Mouse (Mus musculus) embryonic facial prominence, embryonic 15.5 days (tissue): ENCODE measurements around the gene Tmcc3. TPM values are rescaled to one million over a fixed set of nuclear protein-coding genes. Genes with fewer than 3 reads are reported as not detected.

Experiments
- ATAC-seq: fragments of 200-750 bp; cut with Nextera tagmentation; 2 replicates; pipeline ENCODE4 v1.8.0; 2017; ENCODE audit warnings: low read depth, moderate TSS enrichment; ENCODE audit not compliant: insufficient number of reproducible peaks, low FRiP score, low TSS enrichment
- H3K27ac ChIP-seq: fragments of 300-500 bp; sonication (generic); replicated peaks from 2 replicates; pipeline ENCODE4 v1.5.1; 2015; ENCODE audit warnings: mild to moderate bottlenecking, inconsistent platforms
- H3K27me3 ChIP-seq: fragments of 300-500 bp; sonication (generic); 2 replicates; pipeline ENCODE4 v1.6.1; 2015; ENCODE audit warnings: inconsistent platforms
- H3K36me3 ChIP-seq: fragments of 300-500 bp; sonication (generic); 2 replicates; pipeline ENCODE4 v1.6.1; 2015; ENCODE audit warnings: mild to moderate bottlenecking, inconsistent platforms
- H3K4me1 ChIP-seq: fragments of 300-500 bp; sonication (generic); 2 replicates; pipeline ENCODE4 v1.6.1; 2015; ENCODE audit warnings: inconsistent platforms
- H3K4me2 ChIP-seq: fragments of 300-500 bp; sonication (generic); replicated peaks from 2 replicates; pipeline ENCODE4 v1.6.1; 2015; ENCODE audit warnings: mild to moderate bottlenecking, inconsistent platforms
- H3K4me3 ChIP-seq: fragments of 300-500 bp; sonication (generic); replicated peaks from 2 replicates; pipeline ENCODE4 v1.5.1; 2015; ENCODE audit warnings: mild to moderate bottlenecking, inconsistent platforms
- H3K9ac ChIP-seq: fragments of 300-500 bp; sonication (generic); 2 replicates; pipeline ENCODE4 v1.6.1; 2015; ENCODE audit warnings: inconsistent platforms
- H3K9me3 ChIP-seq: fragments of 300-500 bp; sonication (generic); replicated peaks from 2 replicates; pipeline ENCODE4 v1.6.1; 2016; ENCODE audit warnings: inconsistent platforms
- WGBS: fragments of 180-500 bp; shearing (Covaris S2); methylation state at CpG from one replicate; pipeline ENCODE4 v1.1.7; 2015; 5-methylcytosine and 5-hydroxymethylcytosine counted together
- polyA plus RNA-seq: library from polyadenylated mRNA; unstranded; fragments of >200 nt; fragmentation: Nextera tagmentation; extraction: Ambion mirVana; gene quantifications from 2 replicates; pipeline ENCODE4 v1.2.1, GENCODE M21; 2015

The Tmcc3 gene
- polyA plus RNA-seq, 1 experiment from 2014 or later = 14.2 TPM

- Histone ChIP-seq H3K4me3 (no peak overlapping the region), H3K27me3 (no peaks in the 10 kb centered on the region), H3K27ac (no peak overlapping the region), H3K36me3 (no peaks in the 10 kb centered on the region), H3K9me3 (no peaks in the 10 kb centered on the region), H3K9ac (no peak overlapping the region), H3K4me2 (no peak overlapping the region), H3K4me1 (peaks cover 5% of the 10 kb centered on the region; the same call in 1 of the 2 replicates)
- ATAC-seq = no peak
- 79% methylated on average over 10 of the region's 10 CpGs for WGBS
These were observed 190.0 kb downstream of the Tmcc3 start for GRCm38 (mm10) chr10:94501796-94502195.

DNA sequence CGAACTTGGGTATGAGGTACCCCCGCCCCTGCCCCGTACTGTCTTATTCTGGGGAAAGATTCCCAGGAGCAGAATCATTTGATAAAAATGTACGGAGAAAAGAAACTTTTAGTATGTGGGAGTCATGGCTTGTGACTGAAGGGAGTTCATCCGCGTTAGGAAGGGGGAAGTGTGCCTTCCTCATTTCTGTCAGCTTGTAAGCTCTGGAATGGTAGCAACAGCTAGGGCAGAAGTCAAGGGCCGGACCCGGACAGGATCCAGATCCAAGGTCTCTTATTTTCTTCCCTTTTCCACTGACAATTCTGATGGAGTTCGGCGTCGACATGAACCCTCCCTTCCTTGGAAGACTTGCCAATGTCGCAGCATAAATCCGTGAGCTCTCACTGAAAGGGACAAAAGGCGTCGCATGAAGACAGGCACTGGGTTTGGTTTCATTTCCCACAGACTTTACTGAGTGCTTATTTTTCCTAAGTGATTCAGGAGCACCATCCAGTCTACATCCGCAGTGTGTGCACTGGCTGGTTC lies 193.6 kb downstream of the Tmcc3 start:
- ATAC-seq = no peak
- 59% methylated on average over 16 of the region's 16 CpGs for WGBS
- no peaks in the 10 kb centered on the region for H3K36me3 ChIP-seq
- H3K4me2 ChIP-seq = no peak overlapping the region
- no peaks in the 10 kb centered on the region for H3K9me3 ChIP-seq
- H3K9ac ChIP-seq = no peak overlapping the region
- H3K4me3 ChIP-seq = no peak overlapping the region
- peaks cover 1% of the 10 kb centered on the region; the same call in 1 of the 2 replicates for H3K4me1 ChIP-seq
- no peak overlapping the region for H3K27ac ChIP-seq
- H3K27me3 ChIP-seq = no peaks in the 10 kb centered on the region

- 0 out of 2 replicates have a peak, but pooled peaks cover 5% of the 10 kb centered on the region for H3K27me3 ChIP-seq
- no peak overlapping the region for H3K4me3 ChIP-seq
- H3K27ac ChIP-seq = no peak overlapping the region
- H3K4me2 ChIP-seq = no peak overlapping the region
- no peaks in the 10 kb centered on the region for H3K9me3 ChIP-seq
- H3K4me1 ChIP-seq = no peaks in the 10 kb centered on the region; the same call in 1 of the 2 replicates
- no peak for ATAC-seq
- H3K36me3 ChIP-seq = no peaks in the 10 kb centered on the region
- WGBS = 70% methylated on average over 5 of the region's 5 CpGs
- no peak overlapping the region for H3K9ac ChIP-seq
These were observed 197.1 kb downstream of the Tmcc3 start for GRCm38 (mm10) chr10:94508863-94509262.

DNA sequence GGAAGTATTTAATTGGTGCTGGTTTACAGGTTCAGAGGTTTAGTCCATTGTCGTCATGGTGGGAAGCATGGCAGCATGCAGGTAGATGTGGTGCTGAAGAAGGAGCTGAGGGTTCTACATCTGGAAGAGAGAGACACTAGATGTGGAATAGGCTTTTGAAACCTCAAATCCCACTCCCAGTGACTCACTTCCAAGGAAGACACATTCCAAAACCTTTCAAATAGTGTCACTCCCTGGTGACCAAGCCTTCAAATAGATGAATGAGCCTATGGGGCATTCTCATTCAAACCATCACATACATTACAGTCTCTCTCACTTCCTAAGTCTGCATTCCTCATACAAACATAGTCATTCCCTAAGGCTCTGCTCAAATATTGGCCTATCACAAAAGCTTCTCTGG lies 201.0 kb downstream of the Tmcc3 start:
- Histone ChIP-seq H3K4me3 (no peak overlapping the region), H3K27me3 (peaks cover 7% of the 10 kb centered on the region; the same call in 1 of the 2 replicates), H3K9me3 (no peaks in the 10 kb centered on the region), H3K27ac (no peak overlapping the region), H3K4me1 (peaks cover 23% of the 10 kb centered on the region), H3K9ac (no peak overlapping the region), H3K4me2 (no peak overlapping the region), H3K36me3 (no peaks in the 10 kb centered on the region)
- ATAC-seq = no peak
- 80% methylated on average over 1 of the region's 1 CpGs for WGBS

DNA sequence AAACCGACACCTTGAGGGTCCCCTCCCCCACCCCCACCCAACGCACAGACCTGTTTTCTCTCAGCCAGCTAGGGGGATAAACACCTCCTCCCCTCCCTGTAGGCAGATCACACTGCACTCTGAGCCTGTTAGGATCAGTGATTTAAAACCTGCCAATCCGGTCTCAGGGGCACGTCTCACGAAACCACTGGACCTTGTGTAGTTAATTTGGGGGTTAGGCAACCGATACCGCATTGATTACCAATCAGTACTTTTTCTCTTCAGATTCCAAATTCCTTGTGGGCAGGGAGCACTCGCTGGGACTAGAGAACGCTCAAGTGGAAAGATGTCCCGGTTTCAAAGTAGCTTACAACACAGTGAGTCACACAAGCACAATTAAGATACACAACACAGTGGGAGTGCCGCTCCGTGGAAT lies 202.3 kb downstream of the Tmcc3 start:
- WGBS = 5% methylated on average over 12 of the region's 12 CpGs
- Histone ChIP-seq H3K9ac (no peak overlapping the region; the same call in 1 of the 2 replicates), H3K4me2 (peak overlapping the region; percentile 87), H3K27ac (peak overlapping the region; percentile 85), H3K9me3 (no peaks in the 10 kb centered on the region), H3K27me3 (peaks cover 13% of the 10 kb centered on the region; the same call in 1 of the 2 replicates), H3K4me1 (peaks cover 23% of the 10 kb centered on the region), H3K4me3 (peak overlapping the region; percentile 73), H3K36me3 (no peaks in the 10 kb centered on the region)
- 0 out of 2 replicates have a peak, but pooled peaks have one; percentile 12 for ATAC-seq

GRCm38 (mm10) chr10:94514506-94515178 lies 202.9 kb downstream of the Tmcc3 start:
- under 1% methylated on average over 69 of the region's 71 CpGs for WGBS
- Histone ChIP-seq H3K4me1 (peaks cover 24% of the 10 kb centered on the region), H3K4me3 (peak overlapping the region; percentile 73), H3K36me3 (no peaks in the 10 kb centered on the region), H3K27me3 (peaks cover 13% of the 10 kb centered on the region; the same call in 1 of the 2 replicates), H3K9me3 (no peaks in the 10 kb centered on the region), H3K9ac (peak overlapping the region; percentile 63), H3K27ac (peak overlapping the region; percentile 85), H3K4me2 (peak overlapping the region; percentile 87)
- ATAC-seq = peak; percentile 90

GRCm38 (mm10) chr10:94515179-94515545 lies 203.4 kb downstream of the Tmcc3 start:
- H3K9me3 ChIP-seq = no peaks in the 10 kb centered on the region
- H3K4me1 ChIP-seq = peaks cover 29% of the 10 kb centered on the region
- peak overlapping the region; percentile 63 for H3K9ac ChIP-seq
- ATAC-seq = peak; percentile 71
- peaks cover 13% of the 10 kb centered on the region; the same call in 1 of the 2 replicates for H3K27me3 ChIP-seq
- H3K4me3 ChIP-seq = peak overlapping the region; percentile 73
- WGBS = under 1% methylated on average over 34 of the region's 34 CpGs
- no peaks in the 10 kb centered on the region for H3K36me3 ChIP-seq
- peak overlapping the region; percentile 85 for H3K27ac ChIP-seq
- peak overlapping the region; percentile 87 for H3K4me2 ChIP-seq

GRCm38 (mm10) chr10:94515583-94515982 lies 203.8 kb downstream of the Tmcc3 start:
- peak overlapping the region; percentile 87 for H3K4me2 ChIP-seq
- H3K27me3 ChIP-seq = peaks cover 13% of the 10 kb centered on the region; the same call in 1 of the 2 replicates
- H3K4me1 ChIP-seq = peaks cover 33% of the 10 kb centered on the region
- H3K9ac ChIP-seq = peak overlapping the region; percentile 63
- H3K4me3 ChIP-seq = peak overlapping the region; percentile 73
- no peaks in the 10 kb centered on the region for H3K9me3 ChIP-seq
- ATAC-seq = no peak
- H3K36me3 ChIP-seq = no peaks in the 10 kb centered on the region
- peak overlapping the region; percentile 85; the same call in 1 of the 2 replicates for H3K27ac ChIP-seq
- 2% methylated on average over 10 of the region's 10 CpGs for WGBS

DNA sequence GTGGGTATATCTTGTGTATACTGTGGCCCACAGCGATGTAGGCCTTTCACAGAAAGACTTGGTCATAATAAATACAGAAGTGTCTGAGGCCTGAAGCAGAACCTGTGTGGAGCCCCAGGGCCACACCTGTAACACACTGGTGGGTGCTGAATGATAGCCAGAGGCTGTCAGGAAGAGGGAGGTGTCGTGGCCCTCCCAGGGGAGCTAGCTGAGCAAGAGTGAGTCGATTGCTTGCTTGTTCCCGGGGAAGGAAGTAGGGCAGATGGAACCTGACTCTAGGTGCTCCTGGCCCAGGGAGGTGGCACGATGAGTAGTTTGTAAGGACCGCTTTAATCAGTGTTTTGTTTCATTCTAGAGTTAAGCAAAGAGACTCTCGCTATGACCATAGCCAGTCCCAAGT lies 208.1 kb downstream of the Tmcc3 start:
- Histone ChIP-seq H3K9ac (no peak overlapping the region), H3K27ac (no peak overlapping the region), H3K4me1 (peaks cover 50% of the 10 kb centered on the region), H3K4me3 (peak overlapping the region; percentile 15; the same call in 1 of the 2 replicates), H3K9me3 (no peaks in the 10 kb centered on the region), H3K4me2 (peak overlapping the region; percentile 34), H3K27me3 (peaks cover 6% of the 10 kb centered on the region; the same call in 1 of the 2 replicates), H3K36me3 (no peaks in the 10 kb centered on the region)
- 45% methylated on average over 7 of the region's 7 CpGs for WGBS
- ATAC-seq = no peak

GRCm38 (mm10) chr10:94520306-94521106 lies 208.8 kb downstream of the Tmcc3 start:
- WGBS = 22% methylated on average over 17 of the region's 17 CpGs
- no peak for ATAC-seq
- Histone ChIP-seq H3K27me3 (peaks cover 6% of the 10 kb centered on the region; the same call in 1 of the 2 replicates), H3K4me2 (peak overlapping the region; percentile 34), H3K4me3 (peak overlapping the region; percentile 15; the same call in 1 of the 2 replicates), H3K36me3 (no peaks in the 10 kb centered on the region), H3K4me1 (peaks cover 46% of the 10 kb centered on the region), H3K9ac (no peak overlapping the region), H3K9me3 (no peaks in the 10 kb centered on the region), H3K27ac (no peak overlapping the region)

- Histone ChIP-seq H3K4me1 (peaks cover 43% of the 10 kb centered on the region), H3K9me3 (no peaks in the 10 kb centered on the region), H3K27me3 (peaks cover 6% of the 10 kb centered on the region; the same call in 1 of the 2 replicates), H3K4me3 (no peak overlapping the region), H3K4me2 (peak overlapping the region; percentile 34), H3K36me3 (no peaks in the 10 kb centered on the region), H3K27ac (no peak overlapping the region), H3K9ac (no peak overlapping the region)
- ATAC-seq = no peak
- 33% methylated on average over 3 of the region's 3 CpGs for WGBS
These were observed 209.3 kb downstream of the Tmcc3 start for GRCm38 (mm10) chr10:94521107-94521401.
